Mouse (Mus musculus): ENCODE data around the gene Ednra.

Ednra gene

GRCm38 (mm10) chr8:77724046-77724930 lies at the start of gene Ednra:
Gene Ednra (minus strand): TSS chr8:77724464.
- DNase-seq (ENCODE audit: low spot score), result peak; percentile 80

GRCm38 (mm10) chr8:77773831-77774230 lies 49.6 kb upstream of the Ednra start:
- peak; percentile 32 for DNase-seq (ENCODE audit: low spot score)

DNA sequence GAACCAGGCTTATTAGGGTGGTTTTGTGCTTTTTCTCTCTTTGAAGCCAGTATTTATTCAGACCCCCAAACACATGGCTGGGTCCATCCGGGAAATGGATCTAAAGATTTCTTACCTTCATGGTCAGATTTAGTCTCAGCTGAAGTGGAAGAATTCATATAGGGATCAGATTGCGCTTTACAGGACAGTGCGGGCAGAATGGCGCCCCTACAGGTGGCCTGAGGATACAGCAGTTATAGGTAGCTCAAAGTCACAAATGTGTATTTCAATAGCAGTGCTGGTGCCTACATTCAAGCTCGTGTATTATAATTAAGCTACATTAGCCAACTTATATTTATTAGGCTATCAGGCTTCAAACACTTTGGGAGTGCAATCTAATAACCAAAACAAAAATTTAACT lies 49.0 kb upstream of the Ednra start:
- DNase-seq (ENCODE audit: low spot score), result peak; percentile 39

- no peak for DNase-seq (ENCODE audit: low spot score)
These were observed 48.1 kb upstream of the Ednra start for GRCm38 (mm10) chr8:77772210-77772886.

DNA sequence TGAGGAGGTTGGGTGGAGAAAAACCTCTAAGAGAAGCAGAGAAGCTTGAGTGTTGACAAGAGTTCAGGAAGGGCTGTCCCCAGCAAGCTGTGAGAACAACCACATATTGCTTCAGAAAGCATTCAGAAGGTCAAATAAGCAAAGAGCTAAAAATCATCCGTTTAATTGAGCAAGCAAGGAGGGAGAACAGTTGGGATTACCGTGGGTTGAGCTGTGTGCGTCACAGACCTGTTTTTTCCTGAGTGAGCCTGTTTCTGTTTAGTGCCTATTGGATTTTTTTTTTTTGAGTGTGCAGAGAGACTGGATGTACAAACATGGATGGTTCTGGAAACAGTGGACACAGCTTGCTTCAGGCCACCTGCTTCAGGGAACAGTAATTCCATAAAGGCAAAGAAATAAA lies 46.7 kb upstream of the Ednra start:
- no peak for DNase-seq (ENCODE audit: low spot score)

GRCm38 (mm10) chr8:77768916-77769315 lies 44.7 kb upstream of the Ednra start:
- DNase-seq (ENCODE audit: low spot score), result no peak

- no peak for DNase-seq (ENCODE audit: low spot score)
These were observed 40.0 kb upstream of the Ednra start for GRCm38 (mm10) chr8:77764253-77764652.

GRCm38 (mm10) chr8:77762967-77763366 lies 38.7 kb upstream of the Ednra start:
- DNase-seq (ENCODE audit: low spot score), result no peak

DNA sequence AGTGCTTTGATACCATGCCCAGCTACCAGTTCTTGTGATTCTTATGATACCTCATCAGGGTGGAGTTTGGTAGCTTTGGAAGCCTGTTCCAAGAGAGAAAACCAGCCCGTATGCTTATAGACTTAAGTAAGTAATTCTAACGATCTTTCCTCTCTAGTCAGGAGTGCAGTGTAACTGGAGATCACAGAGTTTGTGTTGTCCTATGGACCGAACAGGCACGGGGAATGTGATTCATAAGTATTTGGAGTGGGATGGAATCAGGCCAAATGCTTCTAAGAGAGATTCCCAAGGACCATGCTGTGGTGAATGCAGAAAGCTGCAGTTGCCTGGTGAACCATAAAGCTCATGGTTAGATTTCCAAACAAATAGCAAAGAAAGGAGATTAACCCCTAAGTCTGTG lies 31.2 kb upstream of the Ednra start:
- DNase-seq (ENCODE audit: low spot score), result no peak

DNA sequence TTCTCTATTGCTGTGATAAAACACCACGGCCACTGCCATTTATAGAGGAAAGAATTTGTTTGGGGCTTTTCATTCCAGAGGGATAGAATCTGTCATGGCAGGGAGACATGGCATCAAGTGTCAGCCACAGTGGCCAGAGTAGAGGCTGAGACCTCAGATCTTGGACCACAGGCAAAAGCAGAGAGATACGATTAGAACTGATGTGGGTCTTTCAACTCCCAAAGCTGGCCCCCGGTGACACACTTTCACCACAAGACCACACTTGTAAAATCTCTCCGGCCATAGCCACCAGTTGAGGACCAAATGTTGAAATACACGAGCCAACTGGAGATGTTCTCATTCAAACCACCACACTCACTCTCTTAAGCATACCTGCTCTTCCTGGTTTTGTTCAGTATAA lies 29.5 kb upstream of the Ednra start:
- no peak for DNase-seq (ENCODE audit: low spot score)

- DNase-seq (ENCODE audit: low spot score), result no peak
These were observed 27.8 kb upstream of the Ednra start for GRCm38 (mm10) chr8:77752041-77752440.

- DNase-seq (ENCODE audit: low spot score), result no peak
These were observed 26.1 kb upstream of the Ednra start for GRCm38 (mm10) chr8:77750407-77750806.

DNA sequence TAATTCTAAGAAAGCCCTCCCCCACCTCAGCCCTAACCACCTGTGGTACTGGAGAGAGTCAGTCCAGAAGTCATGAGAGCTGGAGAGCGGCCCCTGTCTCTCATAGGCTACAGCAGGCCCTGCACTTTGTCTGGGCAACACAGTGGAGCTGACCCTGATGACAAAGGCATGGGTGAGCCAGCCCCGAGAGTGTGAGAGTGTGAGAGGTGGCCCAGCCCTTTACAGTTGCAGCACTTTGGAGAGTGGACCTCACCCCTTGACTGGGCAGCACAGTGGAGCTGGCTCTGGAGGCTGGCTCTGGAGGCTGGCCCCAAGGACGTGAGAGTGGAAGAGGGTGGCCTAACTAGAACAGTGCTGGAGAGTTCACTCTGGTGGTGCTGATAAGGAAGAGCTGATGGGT lies 20.2 kb upstream of the Ednra start:
- no peak for DNase-seq (ENCODE audit: low spot score)

DNA sequence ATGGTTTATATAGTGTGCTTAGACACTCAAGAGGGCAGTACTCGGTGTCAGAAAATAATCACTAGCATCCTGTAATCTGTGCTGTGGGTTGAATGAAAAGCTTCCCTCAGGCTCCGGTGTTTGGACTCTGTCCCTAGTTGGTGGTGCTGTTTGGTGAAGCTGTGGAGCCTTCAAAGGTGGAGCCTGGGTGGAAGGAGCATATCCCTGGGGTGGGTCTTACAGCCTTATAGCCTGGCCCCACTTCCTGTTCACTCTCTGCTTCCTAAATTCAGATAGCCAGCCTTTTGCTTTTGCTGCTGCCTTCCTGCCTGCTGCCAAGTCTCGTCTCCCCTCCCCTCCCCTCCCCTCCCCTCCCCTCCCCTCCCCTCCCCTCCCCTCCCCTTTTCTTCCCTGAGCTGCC lies 18.1 kb upstream of the Ednra start:
- no peak for DNase-seq (ENCODE audit: low spot score)

GRCm38 (mm10) chr8:77741050-77741777 lies 16.9 kb upstream of the Ednra start:
- no peak for DNase-seq (ENCODE audit: low spot score)

GRCm38 (mm10) chr8:77738419-77738818 lies 14.2 kb upstream of the Ednra start:
- no peak for DNase-seq (ENCODE audit: low spot score)

DNA sequence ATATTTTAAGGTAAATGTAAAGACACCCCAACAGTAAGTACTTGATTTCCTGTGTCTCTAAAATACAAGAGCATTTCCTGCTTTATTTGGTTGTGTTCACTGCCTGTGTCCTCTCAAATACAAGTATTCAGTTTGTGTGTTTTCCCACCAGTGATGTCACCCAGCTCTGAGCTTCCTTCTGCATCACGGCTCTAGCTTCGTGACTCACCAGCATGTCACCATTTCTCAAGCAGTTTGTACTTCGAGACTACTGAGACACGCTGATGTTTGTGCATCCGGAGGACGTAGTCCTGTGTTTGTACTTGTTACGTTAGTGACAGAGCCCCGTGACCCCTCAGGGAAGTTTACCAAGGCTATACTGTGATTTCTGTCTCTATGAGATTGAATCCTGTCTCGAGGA lies 13.1 kb upstream of the Ednra start:
- DNase-seq (ENCODE audit: low spot score), result no peak

DNA sequence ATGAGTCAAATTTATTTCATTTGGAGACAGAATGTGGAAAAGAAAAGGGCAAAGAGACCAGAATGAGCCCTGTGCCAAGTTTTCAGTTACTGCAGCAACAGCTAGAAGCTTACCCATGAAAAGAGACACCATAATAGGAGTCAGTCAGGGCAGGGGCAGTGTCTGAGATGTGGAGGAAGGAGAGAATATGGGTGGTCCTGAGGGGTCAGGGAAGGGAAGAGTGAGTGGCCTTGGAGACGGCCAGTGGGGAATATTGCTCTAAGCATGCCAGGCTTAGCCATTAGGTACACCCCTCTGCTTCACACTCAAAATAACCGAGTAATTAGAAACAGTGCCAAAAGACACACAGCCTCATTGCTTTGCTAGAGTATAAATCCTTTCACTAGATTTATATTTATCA lies 9.5 kb upstream of the Ednra start:
- DNase-seq (ENCODE audit: low spot score), result no peak

DNA sequence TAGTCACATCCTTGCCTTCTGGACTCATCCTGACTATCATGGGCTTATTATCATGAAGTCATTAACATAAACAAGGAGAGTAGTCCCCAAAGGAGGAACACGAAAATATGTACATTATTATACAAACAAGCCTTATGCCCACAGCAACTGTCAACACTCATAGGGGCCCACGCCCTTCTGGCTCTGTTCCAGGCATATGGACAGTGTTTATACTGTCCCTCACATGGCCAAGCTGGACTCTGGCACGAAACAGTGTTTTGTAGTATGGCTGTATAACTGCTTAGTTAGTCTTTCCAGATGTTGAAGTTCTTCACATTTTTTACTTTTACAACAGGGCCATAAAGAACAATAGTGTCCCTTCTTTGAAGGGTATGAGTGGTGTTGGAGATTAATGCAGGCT lies 8.7 kb upstream of the Ednra start:
- no peak for DNase-seq (ENCODE audit: low spot score)

DNA sequence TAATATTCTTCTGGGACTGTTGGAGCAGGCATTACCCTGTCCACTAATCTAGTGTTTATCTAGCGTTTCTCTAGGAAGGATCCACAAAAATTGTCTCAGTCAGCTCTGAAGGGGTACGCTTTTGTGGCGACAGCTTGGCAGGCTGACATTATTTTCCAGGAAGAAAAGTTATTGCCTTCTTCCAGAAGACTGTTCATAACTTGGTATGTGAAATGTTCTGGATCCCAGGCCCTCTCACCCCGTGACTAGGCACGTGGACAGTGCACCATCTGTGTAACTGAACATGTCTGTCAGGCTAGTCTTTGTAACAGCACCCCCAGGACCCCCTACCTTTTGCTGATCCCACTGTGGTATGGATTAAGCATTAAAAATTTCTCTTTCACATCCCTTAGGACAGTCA lies 1.1 kb upstream of the Ednra start:
- no peak for DNase-seq (ENCODE audit: low spot score)

DNA sequence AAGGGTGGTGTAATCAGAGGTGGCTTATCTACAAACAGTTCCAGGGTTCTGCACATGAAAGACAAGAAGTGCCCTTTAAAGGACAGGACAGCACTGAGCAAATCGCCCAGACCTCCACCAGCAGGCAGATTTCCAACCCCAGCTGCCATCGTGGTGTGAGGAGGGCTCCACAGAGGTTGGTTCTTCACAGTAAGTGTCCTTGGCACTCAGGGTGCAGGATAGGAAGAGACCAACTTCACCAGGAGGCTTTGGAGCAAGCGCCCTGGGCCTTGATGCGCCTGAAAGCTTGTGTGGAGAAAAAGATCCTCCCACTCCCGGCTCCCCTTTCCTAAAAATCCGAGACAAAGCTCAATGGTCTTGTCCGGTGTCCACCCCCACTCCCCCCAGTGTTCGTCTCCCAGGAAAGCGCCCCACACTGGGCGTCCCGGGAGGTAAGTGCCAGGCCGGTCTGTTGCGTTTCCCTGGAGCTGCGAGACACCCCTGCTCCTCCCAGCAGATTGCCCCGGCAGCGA lies 674 bp downstream of the Ednra start:
- DNase-seq (ENCODE audit: low spot score), result peak; percentile 55

DNA sequence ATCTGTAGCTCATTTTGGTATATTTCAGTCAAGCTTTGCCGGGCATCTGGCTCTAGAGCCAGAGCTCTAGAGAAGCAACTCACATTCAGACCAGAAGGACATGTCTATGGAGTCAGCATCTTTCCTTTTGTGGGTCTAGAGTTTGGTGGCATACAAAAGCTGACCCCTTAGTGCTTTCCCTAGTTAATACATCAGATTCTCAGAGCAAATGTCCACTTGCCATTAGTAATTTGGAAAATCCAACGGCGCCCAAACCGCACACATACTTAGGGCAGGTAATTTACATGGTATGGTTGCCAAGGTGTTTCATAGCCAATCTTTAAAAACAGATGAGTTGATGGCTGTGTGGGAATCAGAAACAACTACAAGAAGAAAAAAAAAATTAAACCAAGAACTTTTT lies 1.2 kb downstream of the Ednra start:
- DNase-seq (ENCODE audit: low spot score), result no peak

DNA sequence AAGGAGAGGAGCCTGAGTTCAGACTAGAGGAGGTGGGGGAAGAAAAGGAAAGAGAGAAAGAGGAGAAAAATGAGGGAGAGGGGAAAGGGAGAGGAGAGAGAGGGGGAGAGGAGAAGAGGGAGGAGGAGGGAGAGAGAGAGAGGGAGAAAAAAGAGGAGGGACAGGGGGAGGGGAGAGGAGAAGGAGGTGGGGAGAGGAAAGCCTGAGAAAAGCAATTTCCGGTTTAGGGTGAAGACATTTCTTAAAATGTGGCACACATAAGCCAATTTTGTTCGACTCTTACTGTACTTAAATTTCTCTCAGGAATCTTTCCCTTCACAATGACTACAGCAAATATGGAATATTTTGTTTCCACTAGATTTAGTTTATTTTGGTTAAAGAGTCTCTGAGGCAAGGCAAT lies 5.3 kb downstream of the Ednra start:
- DNase-seq (ENCODE audit: low spot score), result no peak

Measured in embryo, embryonic 10.5 days (tissue).